Mouse (Mus musculus): ENCODE data around the gene Klhl41.
A peak's percentile ranks its signal among the peaks of the same experiment; 100 is the strongest.
"Not testable (repeated sequence)": the region's sequence is repeated elsewhere in the genome, so short reads cannot be mapped to it uniquely, and the experiment has no call there.

Klhl41 gene

DNA sequence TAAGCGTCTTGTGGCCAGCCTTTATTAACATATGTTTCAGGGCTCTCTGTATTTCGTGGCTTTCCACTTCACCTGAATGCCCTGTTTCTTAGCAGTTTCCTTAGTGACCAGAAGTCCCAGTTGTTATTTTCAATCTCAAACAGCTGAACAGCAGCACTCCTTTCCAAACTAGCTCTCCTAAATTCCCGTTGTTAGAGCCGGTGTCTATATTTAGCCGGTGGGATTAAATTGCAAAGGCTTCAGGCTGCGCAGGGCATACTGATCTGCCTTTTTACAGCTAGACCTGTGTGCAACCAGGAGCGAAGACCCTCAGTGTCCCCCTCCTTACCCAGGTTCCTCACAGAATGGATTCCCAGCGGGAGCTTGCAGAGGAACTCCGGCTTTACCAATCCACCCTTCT, at the start of gene Klhl41:
Gene Klhl41 (plus strand): TSS at position 268 of the 400 bp plus-strand sequence.
- no peak for DNase-seq (ENCODE audit: low spot score in 2 of 2)

DNA sequence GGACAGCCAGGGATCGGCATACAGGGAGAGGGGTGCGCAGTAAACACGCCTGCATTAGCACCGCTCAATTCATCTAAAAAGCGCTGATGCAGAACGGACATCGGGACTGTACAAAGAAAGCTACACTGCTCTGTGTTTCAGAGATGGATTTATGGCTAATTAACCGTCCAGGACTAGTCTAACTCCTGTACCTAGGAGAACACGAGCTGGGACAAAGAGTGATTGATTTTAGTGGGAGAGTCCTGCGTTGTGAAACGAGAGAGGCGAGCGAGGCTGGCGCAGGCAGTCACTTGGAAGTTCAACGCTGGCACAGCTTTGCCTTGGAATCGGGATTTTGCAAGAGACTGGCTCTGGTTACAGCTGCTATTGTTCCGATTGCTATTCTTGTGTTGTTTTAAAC, 40.7 kb upstream of the Klhl41 start:
- no peak for DNase-seq (ENCODE audit: low spot score in 2 of 2)

DNA sequence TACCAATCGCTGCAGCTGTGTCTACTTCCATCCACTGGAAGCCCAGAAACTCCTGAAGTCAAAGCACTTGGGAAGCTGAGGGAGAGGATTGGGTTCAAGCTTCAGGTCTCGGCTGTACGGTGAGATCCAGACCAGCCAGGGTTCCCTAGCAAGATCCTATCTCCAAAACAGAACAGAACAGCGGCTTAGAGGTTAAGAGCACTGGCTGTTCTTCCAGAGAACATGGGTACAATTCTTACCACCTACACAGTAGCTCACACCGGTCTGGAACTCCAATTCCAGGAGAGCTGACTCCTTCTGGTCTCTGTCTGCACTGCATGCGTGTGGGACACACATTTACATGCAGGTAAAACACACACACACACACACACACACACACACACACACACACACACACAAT, 40.0 kb upstream of the Klhl41 start:
- no peak for DNase-seq (ENCODE audit: low spot score in 2 of 2)

DNA sequence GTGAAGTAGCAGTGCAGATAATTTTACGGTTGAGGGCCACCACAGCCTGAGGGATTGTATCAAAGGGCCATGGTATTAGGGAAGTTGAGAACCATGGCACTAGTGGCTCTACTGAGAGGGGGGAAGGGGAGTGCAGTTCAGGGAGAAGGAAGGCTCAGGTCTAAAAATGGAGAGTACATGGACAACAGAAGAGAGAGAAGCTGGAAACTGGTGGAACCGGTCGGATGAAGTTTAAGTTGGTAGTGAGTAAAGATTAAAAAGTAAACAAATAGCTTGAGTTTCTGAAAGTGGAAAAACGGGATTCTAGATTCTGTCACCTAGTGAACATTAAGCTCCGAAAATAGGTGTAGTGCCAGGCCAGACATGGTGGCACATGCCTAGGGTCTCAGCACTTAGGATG, 39.1 kb upstream of the Klhl41 start:
- peak; percentile 34 to 57 for DNase-seq (ENCODE audit: low spot score in 2 of 2)

DNA sequence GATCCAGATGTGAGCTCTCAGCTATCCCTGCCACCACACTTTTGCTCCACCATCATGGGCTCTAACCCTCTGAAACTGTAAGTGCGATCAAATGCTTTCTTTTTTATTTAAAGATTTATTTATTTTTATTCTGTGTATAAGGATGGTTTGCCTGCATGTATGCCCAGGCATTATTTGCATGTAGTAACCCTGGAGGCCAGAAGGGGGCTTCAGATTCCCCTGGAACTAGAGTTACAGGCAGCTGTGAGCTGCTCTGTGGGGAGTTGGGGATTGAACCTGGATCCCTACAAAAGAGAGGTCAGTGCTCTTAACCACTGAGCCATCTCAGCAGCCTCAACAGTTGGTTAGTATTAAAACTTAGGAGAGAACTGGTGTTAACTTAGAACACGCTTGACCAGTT, 38.5 kb upstream of the Klhl41 start:
- no peak for DNase-seq (ENCODE audit: low spot score in 2 of 2)

DNA sequence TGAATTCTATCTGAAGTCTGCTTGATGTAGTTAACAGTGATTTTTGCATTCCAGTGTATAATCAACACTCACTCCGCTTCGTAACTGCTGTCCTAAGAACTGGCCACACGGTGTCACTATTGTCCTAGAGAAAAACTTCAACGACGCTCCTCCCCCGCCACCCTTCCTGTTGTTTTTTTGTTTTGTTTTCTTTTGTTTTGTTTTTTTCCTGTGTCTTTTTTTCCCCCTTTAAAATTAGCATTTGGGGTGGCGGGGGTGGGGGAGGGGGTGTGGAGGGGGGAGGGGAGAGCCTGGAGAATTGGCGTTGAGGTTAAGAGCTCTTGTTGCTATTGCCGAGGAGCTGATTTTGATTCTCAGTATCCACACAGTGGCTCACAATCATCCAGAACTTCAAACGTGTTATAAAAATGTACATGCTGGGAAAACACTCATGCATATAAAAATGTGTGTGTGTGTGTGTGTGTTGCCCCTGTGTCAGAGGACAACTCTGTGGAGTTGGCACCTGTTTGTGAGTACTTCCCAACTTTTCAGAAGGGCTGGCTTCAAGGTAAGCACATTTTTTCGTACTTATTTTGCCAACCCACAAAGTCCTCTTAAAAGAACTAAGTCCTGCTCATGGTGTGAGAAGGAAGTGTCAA, 34.7 kb upstream of the Klhl41 start:
- DNase-seq (ENCODE audit: low spot score in 2 of 2) = no peak

DNA sequence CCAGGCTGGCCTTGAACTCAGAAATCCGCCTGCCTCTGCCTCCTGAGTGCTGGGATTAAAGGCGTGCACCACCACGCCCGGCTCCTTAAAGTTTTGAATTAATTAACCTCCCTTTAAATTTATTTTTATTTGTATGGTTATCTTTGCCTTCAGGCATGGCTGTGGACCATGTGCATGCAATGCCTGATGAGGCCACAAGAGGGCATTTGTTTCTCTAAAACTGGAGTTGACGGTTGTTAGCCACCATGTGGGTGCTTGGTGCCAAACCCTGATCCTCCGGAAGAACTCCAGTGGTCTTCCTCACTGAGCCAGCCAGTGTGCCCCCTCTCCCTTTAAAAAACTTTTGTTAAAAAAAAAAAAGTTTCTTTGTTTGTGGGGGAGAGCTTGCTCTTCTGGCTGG, 34.1 kb upstream of the Klhl41 start:
- peak in 1 of 2 experiments; percentile 30 for DNase-seq (ENCODE audit: low spot score in 2 of 2)

DNA sequence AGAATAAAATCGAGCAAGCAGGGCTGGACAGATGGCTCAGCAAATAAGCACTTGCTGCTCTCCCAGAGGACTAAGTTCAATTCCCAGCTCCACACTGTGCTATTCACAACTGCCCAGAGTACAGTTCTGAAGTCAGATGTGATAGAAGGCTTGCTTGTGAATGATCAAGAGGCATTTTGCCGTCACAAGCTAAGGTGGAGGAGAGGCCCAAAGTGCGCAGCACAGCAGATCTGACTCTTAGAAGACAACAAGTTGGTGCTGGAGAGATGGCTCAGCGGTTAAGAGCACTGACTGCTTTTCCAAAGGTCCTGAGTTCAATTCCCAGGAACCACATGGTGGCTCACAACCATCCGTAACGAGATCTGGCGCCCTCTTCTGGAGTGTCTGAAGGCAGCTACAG, 31.9 kb upstream of the Klhl41 start:
- not testable (repeated sequence) for DNase-seq (ENCODE audit: low spot score in 2 of 2)

DNA sequence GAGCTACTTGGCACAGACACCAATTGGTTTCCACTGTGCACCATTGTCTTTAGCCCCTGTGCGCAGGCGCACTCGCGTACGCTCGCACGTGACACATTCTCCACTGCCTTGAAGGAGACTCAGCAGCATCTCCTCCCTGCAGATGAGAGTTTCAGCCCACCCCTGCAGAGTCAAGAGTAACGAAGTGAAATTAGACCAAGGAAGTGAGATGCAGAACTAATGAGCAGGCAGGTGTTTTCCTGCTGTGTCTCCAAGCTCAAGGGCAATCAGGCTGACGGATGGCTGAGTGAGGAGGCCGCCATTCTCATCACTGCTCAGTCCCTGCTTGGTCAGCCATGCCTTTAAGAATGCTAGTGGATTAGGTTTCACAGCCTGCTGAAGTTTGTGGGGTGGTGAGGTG, 29.8 kb upstream of the Klhl41 start:
- no peak for DNase-seq (ENCODE audit: low spot score in 2 of 2)

DNA sequence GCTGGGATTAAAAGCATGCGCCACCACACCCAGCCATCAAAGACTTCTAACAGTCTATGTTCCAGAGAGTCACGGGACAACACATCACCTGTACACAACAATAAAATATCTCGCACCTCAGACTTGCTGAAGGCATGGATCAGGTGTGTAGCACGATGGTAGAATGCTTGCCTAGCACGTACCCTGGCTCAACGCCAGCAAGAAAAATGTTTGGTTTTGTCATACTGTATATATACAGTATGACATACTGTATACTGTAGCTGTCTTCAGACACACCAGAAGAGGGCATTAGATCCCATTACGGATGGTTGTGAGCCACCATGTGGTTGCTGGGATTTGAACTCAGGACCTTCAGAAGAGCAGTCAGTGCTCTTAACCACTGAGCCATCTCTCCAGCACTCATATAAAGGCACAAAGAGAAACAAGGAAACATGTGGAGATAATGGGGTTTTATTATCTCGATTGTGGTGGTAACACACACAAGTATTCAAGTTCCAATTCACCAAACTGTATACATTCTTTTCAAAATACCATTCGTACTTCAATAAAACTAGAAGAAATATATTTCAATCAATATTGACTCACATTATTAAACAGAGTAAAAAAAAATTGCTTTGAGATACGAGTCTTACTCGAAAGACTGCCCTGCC, 24.8 kb upstream of the Klhl41 start:
- DNase-seq (ENCODE audit: low spot score in 2 of 2) = no peak

DNA sequence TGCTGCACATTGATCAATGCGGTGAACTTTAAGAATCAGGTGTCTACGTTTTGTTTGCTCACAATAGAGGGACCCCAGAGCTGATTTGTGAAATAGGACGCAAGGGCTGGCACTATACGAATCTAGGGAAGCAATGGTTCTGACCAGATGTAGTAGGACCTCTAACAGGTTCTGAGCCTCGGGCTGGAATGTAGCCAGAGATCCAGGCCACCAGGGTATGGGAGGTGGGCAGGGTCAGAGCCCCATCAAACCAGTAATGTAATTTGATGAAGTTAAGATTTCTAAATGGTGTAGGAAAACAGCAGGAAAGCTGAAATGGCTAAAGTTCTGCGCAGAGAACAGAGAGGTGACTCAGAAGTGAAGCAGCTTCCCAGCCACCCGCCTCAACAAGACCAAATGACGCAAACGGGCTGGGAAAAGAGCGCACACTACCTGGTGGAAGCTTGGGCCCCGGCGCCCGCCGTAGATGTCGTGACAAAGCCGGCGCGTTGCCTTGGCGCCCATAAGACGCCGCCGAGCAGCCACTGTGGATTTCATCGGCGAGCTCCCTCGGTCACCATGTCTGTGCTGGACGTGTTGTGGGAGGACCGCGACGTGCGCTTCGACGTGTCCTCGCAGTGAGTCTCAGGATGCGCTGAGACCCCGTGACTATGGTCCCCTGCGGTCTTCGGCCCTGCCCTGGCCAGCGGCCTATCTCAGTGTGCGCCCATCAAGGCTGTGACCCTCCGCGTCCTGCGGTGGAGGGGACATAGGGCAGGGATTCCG, 23.0 kb upstream of the Klhl41 start, which contains the start of gene Bbs5:
Gene Bbs5 (plus strand): TSS at position 446 of the 765 bp plus-strand sequence.
- DNase-seq (ENCODE audit: low spot score in 2 of 2) = peak; percentile 90 to 93

DNA sequence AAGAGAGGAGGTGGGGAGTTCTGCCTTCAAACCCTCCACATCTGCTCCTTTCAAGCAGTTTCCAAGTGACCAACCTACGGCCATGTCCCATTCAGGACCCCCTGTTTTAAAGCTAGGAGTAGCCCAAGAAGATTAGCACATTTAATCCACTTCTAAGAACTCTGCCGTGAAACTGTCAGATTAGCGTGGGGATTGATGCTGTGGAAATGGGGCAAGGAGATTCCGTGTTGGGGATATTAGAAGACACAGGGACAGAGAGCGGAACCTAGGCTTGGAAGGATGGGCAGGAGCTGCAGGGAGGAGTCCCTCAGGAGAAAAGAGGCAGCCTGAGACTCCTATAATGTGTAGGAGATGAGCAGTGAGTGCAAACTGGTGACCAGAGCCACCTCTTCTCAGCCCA, 20.2 kb upstream of the Klhl41 start:
- no peak for DNase-seq (ENCODE audit: low spot score in 2 of 2)

DNA sequence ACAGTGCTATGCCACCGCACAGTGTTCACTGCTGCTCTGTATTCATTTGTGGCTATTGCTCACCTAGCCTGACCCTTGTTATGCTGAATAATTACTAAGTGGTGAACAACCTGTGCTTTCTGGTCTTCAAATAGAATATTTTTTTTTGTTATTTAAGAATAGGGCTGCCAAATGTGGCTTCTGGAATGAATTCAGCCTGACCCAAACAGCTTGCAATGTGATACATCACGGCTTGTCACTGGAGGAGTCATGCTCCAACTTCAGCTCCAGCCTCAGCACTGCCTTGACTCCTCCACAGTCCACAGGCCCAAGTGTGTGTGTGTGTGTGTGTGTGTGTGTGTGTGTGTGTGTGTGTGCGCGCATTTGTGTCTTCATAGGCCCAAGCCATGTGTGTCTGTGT, 10.6 kb upstream of the Klhl41 start:
- no peak for DNase-seq (ENCODE audit: low spot score in 2 of 2)

DNA sequence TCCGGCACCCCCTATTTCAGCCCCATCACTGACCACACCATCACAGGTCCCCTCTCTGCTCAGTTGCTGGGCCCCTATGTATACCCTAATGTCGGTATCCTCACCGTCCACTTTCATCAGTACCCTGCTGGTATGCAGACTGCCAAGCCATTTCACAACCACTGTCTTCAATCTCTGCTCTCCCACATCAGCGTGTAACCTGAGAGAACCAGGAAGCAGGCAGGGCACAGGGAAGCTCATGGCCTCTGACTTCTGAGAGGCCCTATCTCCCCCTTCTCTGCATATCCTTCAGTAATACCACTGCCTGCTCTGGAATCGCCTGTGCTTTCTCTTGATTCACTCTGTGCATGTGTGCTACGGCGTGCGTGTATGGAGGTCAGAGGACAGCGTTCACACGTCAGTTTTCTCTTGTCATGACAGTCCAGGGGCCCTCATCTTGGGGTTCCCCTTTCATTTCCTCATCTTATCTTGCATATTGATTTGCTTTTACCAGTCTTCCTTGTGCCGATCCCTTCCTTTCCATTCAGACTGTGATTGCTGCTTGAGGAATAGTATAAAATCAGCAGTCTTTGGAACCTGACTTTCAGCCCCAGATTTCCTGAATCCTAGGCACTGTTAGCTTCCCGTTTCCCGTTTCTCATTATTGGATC, 6.0 kb upstream of the Klhl41 start:
- DNase-seq (ENCODE audit: low spot score in 2 of 2) = no peak

DNA sequence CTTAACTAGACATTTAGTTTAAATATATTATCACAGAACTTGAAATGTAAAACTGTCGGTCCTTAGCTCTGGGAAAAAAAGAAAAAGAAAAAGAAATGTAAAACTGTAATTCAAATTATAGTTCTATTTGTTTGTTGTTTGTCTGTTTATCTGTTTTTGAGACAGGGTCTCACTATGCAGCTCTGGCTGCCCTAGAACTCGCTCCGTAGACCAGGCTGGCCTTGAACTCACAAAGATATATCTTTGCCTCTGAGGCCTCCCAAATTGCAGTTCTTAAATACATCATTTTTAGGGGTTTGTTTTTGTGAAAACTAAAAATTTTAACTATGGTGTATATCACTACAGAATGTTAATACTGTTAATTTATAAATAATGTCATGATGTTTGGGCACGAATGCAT, 2.3 kb upstream of the Klhl41 start:
- no peak for DNase-seq (ENCODE audit: low spot score in 2 of 2)

DNA sequence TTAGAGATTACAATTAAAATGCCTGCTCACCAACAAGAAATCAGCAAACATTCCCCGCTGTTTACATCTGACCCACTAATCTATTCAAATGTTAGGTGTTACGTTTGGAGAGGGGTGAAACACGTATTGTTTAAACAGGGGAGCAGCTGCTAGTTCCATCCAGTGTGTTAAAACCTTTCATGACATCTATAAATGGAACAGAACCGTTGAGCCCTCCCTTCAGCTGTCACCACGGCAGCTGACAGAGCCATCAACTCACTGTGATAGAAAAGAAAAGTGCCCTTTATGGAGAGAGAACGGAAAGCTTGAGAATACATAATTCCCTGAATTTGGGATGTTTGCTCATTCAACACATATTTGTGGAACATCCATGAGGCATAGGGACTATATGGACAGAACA, 1.5 kb upstream of the Klhl41 start:
- DNase-seq (ENCODE audit: low spot score in 2 of 2) = no peak

DNA sequence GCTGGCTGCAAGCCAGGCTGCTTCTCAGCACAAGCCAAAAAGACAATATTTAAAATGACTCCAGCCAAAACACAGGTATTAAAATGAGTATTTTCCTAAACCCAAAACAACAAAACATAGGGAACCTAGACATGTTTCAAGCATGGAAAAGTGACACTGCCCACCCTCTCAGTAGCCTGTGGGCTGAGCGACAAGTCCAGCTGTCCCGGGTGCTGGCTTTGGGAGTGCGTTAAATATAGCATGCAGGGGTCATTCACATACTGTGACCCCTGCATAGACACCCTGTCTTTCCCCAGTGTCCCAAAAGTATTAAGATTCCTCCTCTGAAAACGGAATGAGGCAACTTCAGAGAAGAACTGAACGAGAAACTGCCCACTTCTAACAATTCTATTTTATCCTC, 3.8 kb downstream of the Klhl41 start:
- DNase-seq (ENCODE audit: low spot score in 2 of 2) = no peak

DNA sequence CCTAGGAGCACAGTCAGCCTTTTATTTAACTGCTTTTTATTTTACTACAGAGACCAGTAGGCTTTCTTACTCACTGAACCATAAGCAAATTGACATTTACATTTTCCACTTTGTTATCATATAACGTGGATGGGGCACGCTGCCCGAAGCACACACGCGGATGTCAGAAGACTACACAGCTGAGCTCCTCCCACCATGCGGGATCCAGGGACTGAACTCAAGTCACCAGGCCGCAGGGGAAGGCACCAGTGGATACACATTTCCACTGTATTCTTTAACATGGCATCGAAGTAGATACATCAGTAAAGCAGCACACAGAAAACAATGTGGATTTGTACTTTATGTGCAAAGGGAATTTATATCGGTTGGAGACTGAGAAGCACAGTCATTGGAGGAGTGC, 5.3 kb downstream of the Klhl41 start:
- DNase-seq (ENCODE audit: low spot score in 2 of 2) = no peak

DNA sequence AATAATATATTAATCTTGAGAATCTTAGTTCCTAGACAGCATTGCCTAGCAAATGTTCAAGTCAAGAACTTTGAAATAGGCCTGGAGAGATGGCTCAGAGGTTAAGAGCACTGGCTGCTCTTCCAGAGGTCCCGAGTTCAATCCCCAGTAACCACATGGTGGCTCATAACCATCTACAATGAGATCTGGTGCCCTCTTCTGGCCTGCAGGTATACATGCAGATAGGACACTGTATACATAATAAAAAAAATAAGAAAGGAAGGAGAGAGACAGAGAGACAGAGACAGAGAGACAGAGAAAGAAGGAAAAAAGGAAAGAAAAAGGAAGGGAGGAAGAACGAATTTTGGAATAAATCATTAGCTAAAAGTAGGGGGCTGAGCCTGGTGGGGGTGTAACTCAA, 6.8 kb downstream of the Klhl41 start:
- DNase-seq (ENCODE audit: low spot score in 2 of 2) = no peak

DNA sequence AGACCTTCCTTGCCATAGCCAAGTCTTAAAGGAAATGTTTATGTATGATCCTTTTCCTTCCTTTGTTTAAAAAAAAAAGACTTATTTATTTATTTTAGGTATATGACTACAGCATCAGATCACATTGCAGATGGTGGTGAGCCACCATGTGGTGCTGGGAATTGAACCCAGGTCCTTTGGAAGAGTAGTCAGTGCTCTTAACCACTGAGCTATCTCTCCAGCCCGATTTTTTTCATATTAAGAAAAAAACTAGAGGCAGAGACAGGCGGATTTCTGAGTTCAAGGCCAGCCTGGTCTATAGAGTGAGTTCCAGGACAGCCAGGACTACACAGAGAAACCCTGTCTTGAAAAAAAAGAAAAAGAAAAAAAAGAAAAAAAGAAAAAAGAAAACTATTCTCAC, 7.3 kb downstream of the Klhl41 start:
- not testable (repeated sequence) for DNase-seq (ENCODE audit: low spot score in 2 of 2)

DNA sequence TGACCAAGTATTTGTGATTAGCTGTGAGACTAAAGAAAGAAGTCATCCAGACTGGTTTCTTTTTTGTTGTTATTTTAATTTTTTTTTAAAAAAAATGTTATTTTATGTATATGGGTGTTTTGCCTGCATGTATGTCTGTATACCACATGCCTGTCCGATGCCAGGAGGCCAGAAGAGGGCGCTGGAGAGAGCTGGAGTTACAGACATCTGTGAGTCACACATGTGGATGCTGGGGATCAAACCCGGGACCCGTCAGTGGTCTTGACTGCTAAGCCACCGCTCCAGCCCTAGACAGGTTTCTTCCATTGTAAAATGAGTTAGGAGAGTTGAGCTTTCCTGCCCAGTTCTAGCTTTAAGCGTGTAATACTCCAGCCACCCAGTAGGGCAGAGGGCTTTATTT, 10.1 kb downstream of the Klhl41 start:
- no peak for DNase-seq (ENCODE audit: low spot score in 2 of 2)

DNA sequence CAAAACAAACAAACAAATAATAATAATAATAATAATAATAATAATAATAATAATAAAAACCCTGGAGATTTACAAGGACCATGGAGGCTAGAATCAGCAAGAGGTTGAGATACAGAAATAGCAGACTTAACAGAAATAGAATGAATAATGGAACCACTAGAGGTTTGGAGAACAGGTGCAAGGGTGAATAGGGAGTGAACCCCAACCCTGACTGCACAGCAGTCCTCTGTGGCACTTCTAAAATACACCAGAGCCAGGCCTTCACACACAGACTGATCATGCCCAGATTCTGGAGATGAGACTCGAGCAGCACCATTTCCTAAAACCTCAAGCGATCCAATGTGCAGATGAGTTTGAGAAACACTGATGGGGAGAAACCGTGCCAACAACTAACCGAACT, 12.0 kb downstream of the Klhl41 start:
- no peak for DNase-seq (ENCODE audit: low spot score in 2 of 2)

Measured in urinary bladder, adult 18-20 months (tissue).